11 mouse cellular contexts compared by ENCODE assay signal in genomic region chr7:119795311-119795710, GRCm38 (mm10). TPM values are rescaled to one million over a fixed set of nuclear protein-coding genes. Genes with fewer than 3 reads are reported as not detected.
DNase-seq lines count a peak whose midpoint lies in the region; ATAC-seq and TF ChIP-seq lines count a peak whose summit lies in the region.
"Had no signal": no experiment of that assay in that cellular context is flagged by ENCODE, and none has a peak within 500 bp of the region (broad histone marks: within the 10 kb centered on the region; RNA-seq: fewer than 3 reads in every experiment).

No protein-coding gene starts in this region.

- H3K27ac ChIP-seq in heart, embryonic 10.5 days = no peak overlapping the region
- H3K27ac ChIP-seq in forebrain, embryonic 15.5 days (replicated peaks) = no peak overlapping the region
- H3K27ac ChIP-seq in liver, embryonic 15.5 days (replicated peaks) = peak overlapping the region; percentile 33; the same call in 1 of the 2 replicates
- H3K27ac ChIP-seq in cerebellum, adult 2 months (ENCODE audit: insufficient read depth, low read length) = no peak overlapping the region

- TF ChIP-seq CTCF in cerebellum, adult 2 months (IDR thresholded peaks at IDR 0.05; ENCODE audit: borderline replicate concordance, insufficient read depth, low read depth, low read length) = no peak

- H3K4me3 ChIP-seq in heart, embryonic 10.5 days = peak overlapping the region; percentile 76; the same call in 1 of the 2 replicates
- H3K4me3 ChIP-seq in forebrain, embryonic 15.5 days = peak overlapping the region; percentile 15; the same call in 1 of the 2 replicates
- peak overlapping the region; percentile 48 for H3K4me3 ChIP-seq in liver, embryonic 15.5 days (replicated peaks)
- no peak overlapping the region for H3K4me3 ChIP-seq in cerebellum, adult 2 months (replicated peaks; ENCODE audit: insufficient read depth, low read depth, low read length)

- no peak for DNase-seq in heart, embryonic 10.5 days (ENCODE audit: low spot score)
- DNase-seq in heart, adult 18-20 months = no peak
- DNase-seq in 416B (ENCODE audit: low read depth) = peak; percentile 21
- no peak for DNase-seq in cerebellum, adult 2 months
- DNase-seq in cerebellum, adult 11-12 months = no peak
- DNase-seq in adrenal gland, adult 8-10 months = no peak
- DNase-seq: B cell, adult 2 months; gastrocnemius, postnatal 36 days; left cerebral cortex, postnatal 4 days had no signal

- peak overlapping the region; percentile 22 for H3K4me2 ChIP-seq in forebrain, embryonic 15.5 days (replicated peaks)
- peak overlapping the region; percentile 63 for H3K4me2 ChIP-seq in liver, embryonic 15.5 days

- no peak for ATAC-seq in forebrain, embryonic 15.5 days (replicated peaks)
- peak; percentile 27; the same call in 1 of the 2 replicates for ATAC-seq in liver, embryonic 15.5 days (ENCODE audit: insufficient read depth)

- no peaks in the 10 kb centered on the region for H3K9me3 ChIP-seq in heart, embryonic 10.5 days
- H3K9me3 ChIP-seq in forebrain, embryonic 15.5 days = no peaks in the 10 kb centered on the region
- H3K9me3 ChIP-seq in liver, embryonic 15.5 days (replicated peaks) = no peaks in the 10 kb centered on the region

- H3K27me3 ChIP-seq in heart, embryonic 10.5 days (ENCODE audit: insufficient read depth, poor library complexity, severe bottlenecking) = no peaks in the 10 kb centered on the region
- no peaks in the 10 kb centered on the region for H3K27me3 ChIP-seq in forebrain, embryonic 15.5 days
- H3K27me3 ChIP-seq in liver, embryonic 15.5 days = no peaks in the 10 kb centered on the region
- H3K27me3 ChIP-seq in cerebellum, adult 2 months (ENCODE audit: control insufficient read depth, insufficient read depth, low read length) = no peaks in the 10 kb centered on the region

- H3K9ac ChIP-seq in forebrain, embryonic 15.5 days (replicated peaks) = no peak overlapping the region
- peak overlapping the region; percentile 32 for H3K9ac ChIP-seq in liver, embryonic 15.5 days

- no peak for TF ChIP-seq POLR2A in cerebellum, adult 2 months (IDR thresholded peaks at IDR 0.05; ENCODE audit: borderline replicate concordance, insufficient read depth, low read length)

- H3K4me1 ChIP-seq in heart, embryonic 10.5 days = 0 out of 2 replicates have a peak, but pooled peaks cover 6% of the 10 kb centered on the region
- H3K4me1 ChIP-seq in forebrain, embryonic 15.5 days = peaks cover 21% of the 10 kb centered on the region
- peaks cover 20% of the 10 kb centered on the region for H3K4me1 ChIP-seq in liver, embryonic 15.5 days (replicated peaks)
- no peaks in the 10 kb centered on the region; the same call in 1 of the 2 replicates for H3K4me1 ChIP-seq in cerebellum, adult 2 months (ENCODE audit: control insufficient read depth, insufficient read depth, low read length)

- peaks cover 16% of the 10 kb centered on the region; the same call in 1 of the 2 replicates for H3K36me3 ChIP-seq in heart, embryonic 10.5 days
- peaks cover 9% of the 10 kb centered on the region; the same call in 1 of the 2 replicates for H3K36me3 ChIP-seq in forebrain, embryonic 15.5 days
- peaks cover 15% of the 10 kb centered on the region for H3K36me3 ChIP-seq in liver, embryonic 15.5 days (replicated peaks)

RNA-seq across cellular contexts. Expression of gene Eri2, which starts 1.5 kb away (rescaled TPM):
- polyA plus RNA-seq in heart, embryonic 10.5 days (2016; fragmentation: Nextera tagmentation; extraction: Ambion mirVana) = 17.2 and 17.3 TPM in 2 replicates
- 1 to 10 TPM; 1.3 to 1.4 TPM for total RNA-seq in heart, adult 18-20 months (2021)
- 22.2 and 22.5 TPM in 2 replicates for polyA plus RNA-seq in forebrain, embryonic 15.5 days (2015; fragmentation: Nextera tagmentation; extraction: Ambion mirVana)
- polyA plus RNA-seq in liver, embryonic 15.5 days (2015; fragmentation: Nextera tagmentation; extraction: Ambion mirVana) = 10.4 and 10.8 TPM in 2 replicates
- polyA plus RNA-seq in cerebellum, adult 2 months (2012; rRNA removed) = 5.9 TPM in 2 replicates
- total RNA-seq in adrenal gland, adult 8-10 months (2022) = 1 to 10 TPM; 5.5 to 9.3 (median 6.7) TPM

RNA-seq across cellular contexts. Expression of gene Rexo5, which starts 1.5 kb away (rescaled TPM):
- 21.2 and 23.5 TPM in 2 replicates for polyA plus RNA-seq in heart, embryonic 10.5 days (2016; fragmentation: Nextera tagmentation; extraction: Ambion mirVana)
- total RNA-seq in heart, adult 18-20 months (2021) = 1 to 10 TPM; 1.1 to 2.1 TPM
- polyA plus RNA-seq in forebrain, embryonic 15.5 days (2015; fragmentation: Nextera tagmentation; extraction: Ambion mirVana) = 13.0 and 13.8 TPM in 2 replicates
- polyA plus RNA-seq in liver, embryonic 15.5 days (2015; fragmentation: Nextera tagmentation; extraction: Ambion mirVana) = 10.8 and 11.6 TPM in 2 replicates
- 4.8 and 6.4 TPM in 2 replicates for polyA plus RNA-seq in cerebellum, adult 2 months (2012; rRNA removed)
- total RNA-seq in adrenal gland, adult 8-10 months (2022) = 10 to 100 TPM in 2 of 4 experiments, 1 to 10 TPM in 2; 5.1 to 11.7 (median 9.6) TPM

RNA-seq across cellular contexts. Expression of gene Acsm3, which starts 34.6 kb away (rescaled TPM):
- 0.12 and 0.33 TPM in 2 replicates for polyA plus RNA-seq in heart, embryonic 10.5 days (2016; fragmentation: Nextera tagmentation; extraction: Ambion mirVana)
- 1 to 10 TPM in 1 of 2 experiments, not detected in 1; 5.7 TPM for total RNA-seq in heart, adult 18-20 months (2021)
- 0.18 TPM in 2 replicates for polyA plus RNA-seq in forebrain, embryonic 15.5 days (2015; fragmentation: Nextera tagmentation; extraction: Ambion mirVana)
- 3.2 and 5.4 TPM in 2 replicates for polyA plus RNA-seq in liver, embryonic 15.5 days (2015; fragmentation: Nextera tagmentation; extraction: Ambion mirVana)
- polyA plus RNA-seq in cerebellum, adult 2 months (2012; rRNA removed) = 0.10 and 0.23 TPM in 2 replicates
- 10 to 100 TPM in 2 of 4 experiments, 1 to 10 TPM in 2; 3.2 to 37.5 (median 17.3) TPM for total RNA-seq in adrenal gland, adult 8-10 months (2022)
- total RNA-seq: left cerebral cortex, postnatal 4 days had no signal
